Mouse (Mus musculus): ENCODE results near the gene Clec16a. TPM values are rescaled to one million over a fixed set of nuclear protein-coding genes. Genes with fewer than 3 reads are reported as not detected.

Gene Clec16a
- polyA plus RNA-seq, 1 experiment from 2014 or later: 38.9 TPM

DNA sequence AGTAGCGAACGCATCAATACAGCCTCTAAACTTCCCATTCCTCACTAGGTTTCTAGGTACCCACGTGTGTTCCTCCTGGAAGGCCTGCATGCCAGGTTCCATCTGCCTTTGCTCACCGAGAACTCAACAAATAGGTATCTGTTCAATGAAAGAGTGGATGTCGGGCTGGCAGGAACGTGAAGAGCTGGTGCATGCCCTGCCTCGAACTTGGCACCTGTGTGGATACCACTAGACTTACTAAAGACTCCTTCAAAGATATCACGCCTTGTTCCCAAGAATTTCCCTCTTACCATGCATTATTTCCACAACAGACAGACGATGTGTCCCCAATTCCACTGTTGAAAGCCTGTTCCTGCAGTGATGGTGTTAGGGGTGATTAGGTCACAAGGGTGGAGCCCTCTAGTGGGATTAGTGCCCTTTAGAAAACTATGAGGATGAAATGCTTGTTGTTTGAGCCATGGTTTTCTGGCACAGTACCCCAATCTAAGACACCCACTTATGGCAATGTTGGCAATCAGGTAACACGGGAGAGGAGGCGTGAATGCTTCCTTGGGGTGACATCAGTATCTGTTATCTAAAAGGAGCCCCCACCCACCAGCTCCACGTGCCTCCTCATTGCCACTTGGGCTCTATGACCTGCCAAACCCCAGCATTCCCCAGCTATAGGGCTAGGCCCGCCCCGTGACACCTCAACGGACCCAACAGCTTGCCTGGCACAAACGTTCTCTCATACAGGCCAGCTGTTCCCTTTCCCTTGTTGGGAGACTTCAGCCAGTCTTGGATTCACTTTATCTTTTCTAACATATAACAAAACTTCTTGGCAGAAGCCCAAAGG lies 4.2 kb upstream of the Clec16a start:
- Histone ChIP-seq H3K9me3 (no peaks in the 10 kb centered on the region), H3K36me3 (0 out of 2 replicates have a peak, but pooled peaks cover 4% of the 10 kb centered on the region), H3K4me1 (peaks cover 36% of the 10 kb centered on the region), H3K27me3 (no peaks in the 10 kb centered on the region), H3K4me3 (peak overlapping the region; percentile 79), H3K9ac (peak overlapping the region; percentile 89; the same call in 1 of the 2 replicates), H3K27ac (no peak overlapping the region), H3K4me2 (replicated peaks) (peak overlapping the region; percentile 81)
- ATAC-seq (ENCODE audit: insufficient number of reproducible peaks, insufficient read depth, low FRiP score, low TSS enrichment): no peak
- WGBS: 79% methylated on average over 16 of the region's 16 CpGs

DNA sequence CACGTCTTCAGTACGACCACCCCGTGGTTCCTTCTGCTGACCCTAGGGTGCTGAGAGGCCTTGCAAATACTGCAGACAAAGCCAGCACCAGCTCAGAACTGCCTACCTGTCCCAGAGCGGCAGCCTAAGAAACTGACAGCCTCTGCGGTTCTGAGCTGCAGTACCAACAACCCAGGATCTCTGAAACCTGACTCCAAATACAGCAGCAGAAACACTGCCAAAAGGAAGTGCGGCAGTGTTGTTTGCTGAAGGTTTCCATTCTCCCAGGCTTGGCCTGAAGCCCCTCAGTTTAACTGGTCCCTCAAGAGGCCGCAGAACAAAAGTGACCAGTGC lies 3.6 kb upstream of the Clec16a start:
- Histone ChIP-seq H3K4me3 (peak overlapping the region; percentile 79), H3K4me1 (peaks cover 42% of the 10 kb centered on the region), H3K27ac (0 out of 2 replicates have a peak overlapping the region, but pooled peaks have one; percentile 41), H3K9me3 (no peaks in the 10 kb centered on the region), H3K4me2 (replicated peaks) (peak overlapping the region; percentile 81), H3K36me3 (no peaks in the 10 kb centered on the region), H3K9ac (peak overlapping the region; percentile 89), H3K27me3 (no peaks in the 10 kb centered on the region)
- no peak for ATAC-seq (ENCODE audit: insufficient number of reproducible peaks, insufficient read depth, low FRiP score, low TSS enrichment)
- 38% methylated on average over 7 of the region's 7 CpGs for WGBS

DNA sequence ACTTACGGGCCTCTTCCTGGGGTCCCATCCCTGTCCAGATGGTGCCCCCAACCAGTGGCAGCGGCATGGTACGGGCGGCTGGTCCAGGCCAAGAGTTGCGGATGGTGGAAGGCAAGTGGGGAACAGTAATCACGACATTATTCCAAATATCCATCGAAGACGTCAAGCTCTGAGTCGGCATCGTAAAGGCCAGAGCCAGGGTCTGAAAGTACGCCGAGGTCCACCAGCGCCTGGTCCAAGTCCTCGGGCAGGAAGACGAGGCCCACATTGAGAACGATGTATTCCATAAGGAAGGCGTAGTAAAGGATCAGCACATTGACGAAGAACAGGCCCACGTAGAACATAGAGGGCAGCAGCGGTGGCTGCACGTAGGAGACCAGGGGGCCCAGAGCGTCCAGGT lies 2.9 kb upstream of the Clec16a start:
- H3K4me1 ChIP-seq: peaks cover 43% of the 10 kb centered on the region
- H3K27ac ChIP-seq: peak overlapping the region; percentile 86
- ATAC-seq (ENCODE audit: insufficient number of reproducible peaks, insufficient read depth, low FRiP score, low TSS enrichment): peak; percentile 8; the same call in 1 of the 2 replicates

DNA sequence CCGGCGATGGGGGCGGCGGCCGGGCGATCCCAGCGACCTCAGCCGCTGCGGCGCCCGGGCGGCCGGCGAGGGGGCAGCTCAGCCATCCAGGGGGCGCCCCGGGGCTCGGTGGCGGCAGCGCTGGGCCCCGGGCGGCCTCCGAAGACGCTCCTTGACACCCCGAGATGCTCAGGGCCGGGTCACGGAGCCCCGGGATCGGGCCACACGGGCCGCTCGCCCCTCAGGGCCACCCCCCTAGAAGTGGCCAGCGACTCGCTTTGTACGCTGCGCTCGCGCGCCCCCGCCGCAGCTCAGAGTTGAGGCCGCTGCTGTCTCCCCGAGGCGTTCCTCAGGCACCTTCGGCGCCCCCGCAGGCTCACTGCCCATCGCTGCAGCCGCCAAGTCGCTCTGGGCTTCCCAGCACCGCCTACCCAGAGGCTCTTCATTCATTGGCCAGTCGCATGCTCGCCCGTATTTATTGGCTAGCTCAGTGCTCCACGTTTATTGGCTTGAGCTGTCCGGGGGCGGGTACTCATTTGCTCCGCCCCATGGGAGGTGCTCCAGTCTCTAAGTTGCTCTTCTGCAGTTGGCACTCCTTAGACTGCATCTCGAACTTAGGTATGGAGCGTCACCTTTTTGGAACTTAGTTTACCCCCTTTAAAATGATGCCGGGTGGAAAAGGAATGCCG lies 2.3 kb upstream of the Clec16a start, which contains the start of gene Dexi:
Dexi (minus strand) TSS at position 357 of the 668 bp plus-strand sequence.
- Histone ChIP-seq H3K4me1 (peaks cover 43% of the 10 kb centered on the region), H3K4me2 (replicated peaks) (peak within 1 kb of the TSS; percentile 81), H3K36me3 (no peaks in the 10 kb centered on the region), H3K9me3 (no peaks in the 10 kb centered on the region), H3K4me3 (peak within 1 kb of the TSS; percentile 79), H3K9ac (peak within 1 kb of the TSS; percentile 89), H3K27me3 (no peaks in the 10 kb centered on the region), H3K27ac (peak within 1 kb of the TSS; percentile 86)
- under 1% methylated on average over 59 of the region's 61 CpGs for WGBS
- peak; percentile 93 for ATAC-seq (ENCODE audit: insufficient number of reproducible peaks, insufficient read depth, low FRiP score, low TSS enrichment)

More for the DNA sequence above, 2.9 kb upstream of the Clec16a start:
- Histone ChIP-seq H3K9ac (peak overlapping the region; percentile 89), H3K27me3 (no peaks in the 10 kb centered on the region), H3K36me3 (no peaks in the 10 kb centered on the region), H3K4me3 (peak overlapping the region; percentile 79), H3K4me2 (replicated peaks) (peak overlapping the region; percentile 81), H3K9me3 (no peaks in the 10 kb centered on the region)
- WGBS: 4% methylated on average over 22 of the region's 22 CpGs

DNA sequence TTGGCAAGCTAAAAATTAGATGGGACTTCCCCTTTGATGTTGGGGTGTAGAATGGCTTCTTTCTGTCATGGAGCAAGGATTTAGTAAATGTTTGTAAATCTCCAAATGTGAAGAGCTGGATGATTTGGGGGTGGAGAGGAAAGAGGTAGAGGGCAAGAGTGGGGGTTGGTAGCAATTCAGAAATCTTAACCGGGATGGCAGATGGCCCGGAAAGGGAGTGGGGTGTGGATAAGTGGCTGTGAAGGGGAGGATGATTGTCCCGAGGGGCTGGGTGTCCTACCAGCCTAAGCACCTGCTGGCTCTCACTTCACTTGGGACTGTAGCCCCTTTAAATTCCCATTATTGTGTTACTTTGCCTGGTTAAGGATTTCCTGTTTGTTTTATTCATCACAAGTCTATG lies 1.7 kb downstream of the Clec16a start:
- no peaks in the 10 kb centered on the region for H3K9me3 ChIP-seq
- WGBS: 71% methylated on average over 3 of the region's 3 CpGs
- H3K9ac ChIP-seq: no peak overlapping the region
- H3K4me3 ChIP-seq: no peak overlapping the region
- ATAC-seq (ENCODE audit: insufficient number of reproducible peaks, insufficient read depth, low FRiP score, low TSS enrichment): no peak
- no peaks in the 10 kb centered on the region for H3K27me3 ChIP-seq
- H3K4me2 ChIP-seq (replicated peaks): no peak overlapping the region
- no peaks in the 10 kb centered on the region for H3K36me3 ChIP-seq
- H3K4me1 ChIP-seq: peaks cover 12% of the 10 kb centered on the region
- no peak overlapping the region for H3K27ac ChIP-seq

DNA sequence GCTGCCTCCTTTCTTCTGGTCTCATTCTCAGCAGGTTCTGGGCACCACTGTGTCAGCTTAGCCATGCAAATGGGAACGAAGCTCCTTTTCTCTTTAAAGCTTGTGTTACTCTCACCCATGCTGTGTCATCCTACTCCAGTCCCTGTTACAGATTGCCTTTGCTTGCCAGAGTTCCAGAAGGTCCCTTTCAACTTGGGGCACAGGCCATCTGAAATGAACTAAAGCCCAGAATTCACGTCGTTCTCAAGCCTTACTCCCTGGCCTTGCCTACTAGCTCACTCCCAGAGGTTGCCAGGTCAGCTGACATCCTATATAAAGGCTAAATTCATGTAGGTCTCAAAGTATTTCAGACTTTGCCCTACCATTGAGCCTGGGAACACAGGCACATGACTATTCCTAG lies 3.8 kb downstream of the Clec16a start:
- H3K9ac ChIP-seq: no peak overlapping the region
- no peaks in the 10 kb centered on the region for H3K9me3 ChIP-seq
- no peak overlapping the region for H3K4me3 ChIP-seq
- no peak overlapping the region for H3K4me2 ChIP-seq (replicated peaks)
- ATAC-seq (ENCODE audit: insufficient number of reproducible peaks, insufficient read depth, low FRiP score, low TSS enrichment): no peak
- H3K27ac ChIP-seq: no peak overlapping the region
- peaks cover 9% of the 10 kb centered on the region for H3K4me1 ChIP-seq
- H3K27me3 ChIP-seq: no peaks in the 10 kb centered on the region
- H3K36me3 ChIP-seq: no peaks in the 10 kb centered on the region
- 63% methylated on average over 3 of the region's 3 CpGs for WGBS

DNA sequence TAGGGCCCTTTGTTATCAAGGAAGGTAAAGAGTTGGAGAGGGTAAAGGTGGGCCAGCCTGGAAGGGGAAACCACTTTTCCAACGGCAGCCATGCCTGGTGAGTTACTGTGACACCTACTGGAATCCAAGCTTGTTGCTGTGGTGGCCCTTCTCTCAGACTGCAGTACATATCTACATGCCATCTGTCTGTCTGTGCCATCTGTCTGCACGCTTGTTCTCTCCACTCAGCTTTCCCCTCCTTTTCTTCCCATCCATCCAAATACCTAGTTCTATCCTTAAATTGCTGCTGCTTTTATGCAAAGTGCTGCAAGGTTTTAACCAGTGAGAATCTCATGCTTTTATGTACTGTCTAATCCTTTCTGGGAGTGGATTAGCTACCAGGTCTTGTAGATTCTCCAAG lies 4.5 kb downstream of the Clec16a start:
- Histone ChIP-seq H3K36me3 (no peaks in the 10 kb centered on the region), H3K9me3 (no peaks in the 10 kb centered on the region), H3K27me3 (no peaks in the 10 kb centered on the region), H3K4me3 (no peak overlapping the region), H3K27ac (no peak overlapping the region), H3K4me2 (replicated peaks) (no peak overlapping the region), H3K4me1 (peaks cover 9% of the 10 kb centered on the region), H3K9ac (no peak overlapping the region)
- WGBS: 80% methylated on average over 2 of the region's 2 CpGs
- ATAC-seq (ENCODE audit: insufficient number of reproducible peaks, insufficient read depth, low FRiP score, low TSS enrichment): no peak

DNA sequence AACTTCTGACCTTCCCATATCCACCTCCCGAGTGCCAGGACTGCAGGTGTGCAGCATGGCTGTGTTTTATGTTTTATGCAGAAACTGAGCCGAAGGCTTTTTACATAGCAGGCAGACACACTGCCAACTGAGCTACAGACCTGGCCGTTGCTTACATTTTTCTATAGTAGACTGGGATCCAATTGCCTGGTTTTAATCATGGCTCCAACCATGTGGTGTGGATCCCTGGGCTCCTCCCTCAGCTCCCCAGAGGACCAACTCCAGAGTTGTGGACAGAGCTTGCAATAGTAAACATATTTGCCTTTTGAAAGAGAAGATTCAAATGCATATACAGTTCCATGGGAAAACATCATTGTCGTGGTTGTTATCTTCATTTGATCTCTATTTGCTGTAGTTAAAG lies 6.5 kb downstream of the Clec16a start:
- Histone ChIP-seq H3K27ac (no peak overlapping the region), H3K27me3 (no peaks in the 10 kb centered on the region), H3K9ac (no peak overlapping the region), H3K36me3 (no peaks in the 10 kb centered on the region), H3K4me2 (replicated peaks) (no peak overlapping the region), H3K4me3 (no peak overlapping the region), H3K4me1 (peaks cover under 1% of the 10 kb centered on the region), H3K9me3 (no peaks in the 10 kb centered on the region)
- WGBS: 68% methylated on average over 4 of the region's 4 CpGs
- ATAC-seq (ENCODE audit: insufficient number of reproducible peaks, insufficient read depth, low FRiP score, low TSS enrichment): no peak

DNA sequence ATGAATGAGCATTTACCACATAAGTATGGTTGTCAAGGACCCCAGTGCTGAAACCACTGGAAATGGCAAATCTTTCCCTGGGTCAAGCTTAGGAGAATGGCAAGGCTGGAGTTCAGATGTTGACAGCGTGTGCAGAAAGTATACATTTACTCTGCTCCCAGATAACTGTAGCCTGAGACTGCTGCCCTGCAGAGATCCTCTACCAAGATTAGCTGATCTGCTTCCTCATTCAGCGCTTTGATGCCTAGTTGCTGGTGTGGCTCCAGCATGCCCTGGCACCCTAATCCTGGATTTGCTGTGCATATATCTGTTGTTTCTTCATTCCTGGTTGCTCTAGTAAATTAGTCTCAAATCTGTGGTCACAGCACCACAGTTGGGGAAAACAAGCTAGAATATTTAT lies 8.7 kb downstream of the Clec16a start:
- no peak overlapping the region for H3K4me3 ChIP-seq
- H3K27ac ChIP-seq: no peak overlapping the region
- H3K4me1 ChIP-seq: no peaks in the 10 kb centered on the region; the same call in 1 of the 2 replicates
- H3K27me3 ChIP-seq: no peaks in the 10 kb centered on the region
- H3K36me3 ChIP-seq: no peaks in the 10 kb centered on the region
- no peak overlapping the region for H3K4me2 ChIP-seq (replicated peaks)
- WGBS: 83% methylated on average over 2 of the region's 2 CpGs
- H3K9ac ChIP-seq: no peak overlapping the region
- ATAC-seq (ENCODE audit: insufficient number of reproducible peaks, insufficient read depth, low FRiP score, low TSS enrichment): no peak
- no peaks in the 10 kb centered on the region for H3K9me3 ChIP-seq

DNA sequence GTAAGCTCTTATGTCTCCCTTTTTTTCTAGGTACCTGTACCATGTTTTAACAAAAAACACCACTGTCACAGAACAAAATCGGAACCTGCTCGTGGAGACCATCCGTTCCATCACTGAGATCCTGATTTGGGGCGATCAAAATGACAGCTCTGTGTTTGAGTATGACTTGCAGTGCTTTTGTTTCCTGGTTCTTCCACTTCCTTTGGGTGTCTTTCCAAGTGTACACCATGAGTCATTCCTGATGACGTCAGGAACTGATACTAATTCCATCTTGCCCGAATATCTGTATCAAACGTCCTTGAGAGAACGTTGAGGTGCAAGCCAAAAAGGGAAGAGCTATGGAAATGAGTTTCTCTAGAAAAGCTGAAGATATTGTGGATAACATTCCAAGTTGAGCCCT lies 14.9 kb downstream of the Clec16a start:
- H3K4me2 ChIP-seq (replicated peaks): no peak overlapping the region
- H3K4me3 ChIP-seq: no peak overlapping the region
- no peaks in the 10 kb centered on the region for H3K27me3 ChIP-seq
- 89% methylated on average over 8 of the region's 8 CpGs for WGBS
- H3K9ac ChIP-seq: no peak overlapping the region
- no peaks in the 10 kb centered on the region for H3K4me1 ChIP-seq
- ATAC-seq (ENCODE audit: insufficient number of reproducible peaks, insufficient read depth, low FRiP score, low TSS enrichment): no peak
- H3K36me3 ChIP-seq: peaks cover 13% of the 10 kb centered on the region
- no peaks in the 10 kb centered on the region for H3K9me3 ChIP-seq
- H3K27ac ChIP-seq: no peak overlapping the region

DNA sequence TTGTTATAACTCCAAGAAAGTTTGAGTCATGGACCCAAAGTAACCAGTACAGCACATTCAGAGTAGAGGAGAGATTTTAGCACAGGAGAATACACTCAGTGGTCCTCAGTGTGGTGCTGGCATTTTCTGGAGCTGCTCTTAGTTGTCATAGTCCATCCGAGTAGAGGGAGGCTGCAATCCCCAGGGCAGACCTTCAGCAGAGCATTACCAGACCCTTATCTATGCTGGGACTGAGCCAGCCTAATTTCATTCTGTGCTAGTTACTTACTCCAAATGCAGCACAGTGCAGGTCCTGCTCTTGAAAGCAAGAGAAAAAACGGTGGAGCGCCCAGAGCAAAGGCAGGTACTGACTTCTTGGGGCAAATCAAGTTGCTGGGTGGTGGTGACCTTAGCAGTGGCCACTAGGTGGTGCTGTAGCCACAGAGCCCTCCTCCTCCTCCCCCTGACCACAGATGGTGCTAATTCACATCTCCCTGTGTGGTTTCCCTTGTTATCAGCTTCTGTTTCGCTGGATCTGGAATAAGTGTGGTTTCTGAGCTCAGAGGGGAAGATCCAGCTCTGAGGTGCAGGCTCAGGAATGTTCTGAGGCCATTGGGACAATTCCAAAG lies 20.2 kb downstream of the Clec16a start:
- Histone ChIP-seq H3K27ac (no peak overlapping the region), H3K4me3 (no peak overlapping the region), H3K9ac (no peak overlapping the region), H3K9me3 (no peaks in the 10 kb centered on the region), H3K4me1 (peaks cover 8% of the 10 kb centered on the region), H3K36me3 (peaks cover 21% of the 10 kb centered on the region), H3K4me2 (replicated peaks) (no peak overlapping the region), H3K27me3 (no peaks in the 10 kb centered on the region)
- 0 out of 2 replicates have a peak, but pooled peaks have one; percentile 44 for ATAC-seq (ENCODE audit: insufficient number of reproducible peaks, insufficient read depth, low FRiP score, low TSS enrichment)
- WGBS: 39% methylated on average over 4 of the region's 4 CpGs
